Mouse (Mus musculus) liver, adult 2 months (tissue): Measurements from ENCODE around the gene Dapk2. TPM values are rescaled to one million over a fixed set of nuclear protein-coding genes. Genes with fewer than 3 reads are reported as not detected.

Experiments used
- DNase-seq: peaks from one replicate; pipeline ENCODE4 v3.0.0-alpha.2; 2011; ENCODE audit warnings: low read depth, low spot score; ENCODE audit errors: extremely low read depth
- H3K27ac ChIP-seq: fragments of 200-500 bp; replicated peaks from 2 replicates; pipeline ENCODE4 v1.5.1; 2012; ENCODE audit warnings: low read depth, mild to moderate bottlenecking, control low read depth, inconsistent platforms, low read length; ENCODE audit not compliant: insufficient read depth
- H3K27me3 ChIP-seq: fragments of 200-500 bp; 2 replicates; pipeline ENCODE4 v1.6.1; 2012; ENCODE audit warnings: mild to moderate bottlenecking, moderate library complexity, low read length, inconsistent platforms; ENCODE audit not compliant: control insufficient read depth, insufficient read depth
- H3K36me3 ChIP-seq: fragments of 200-500 bp; 2 replicates; pipeline ENCODE4 v1.6.1; 2012; ENCODE audit warnings: low read length, inconsistent platforms; ENCODE audit not compliant: control insufficient read depth, insufficient read depth
- H3K4me1 ChIP-seq: fragments of 200-500 bp; 2 replicates; pipeline ENCODE4 v1.6.1; 2011; ENCODE audit warnings: low read length; ENCODE audit not compliant: control insufficient read depth, insufficient read depth
- H3K4me3 ChIP-seq: fragments of 200-500 bp; 2 replicates; pipeline ENCODE4 v1.5.1; 2011; ENCODE audit warnings: low read depth, mild to moderate bottlenecking, control low read depth, low read length, moderate library complexity; ENCODE audit not compliant: insufficient read depth
- H3K79me2 ChIP-seq: fragments of 200-500 bp; 2 replicates; pipeline ENCODE4 v1.6.1; 2012; ENCODE audit warnings: inconsistent platforms, mild to moderate bottlenecking, low read length, moderate library complexity; ENCODE audit not compliant: control insufficient read depth, insufficient read depth
- H3K9ac ChIP-seq: fragments of 200-500 bp; 2 replicates; pipeline ENCODE4 v1.6.1; 2012; ENCODE audit warnings: low read depth, mild to moderate bottlenecking, control low read depth, inconsistent platforms, low read length
- CTCF ChIP-seq: fragments of 200-500 bp; IDR thresholded peaks from 2 replicates; pipeline ENCODE4 v1.5.1; 2011; ENCODE audit warnings: low read depth, low read length, control low read depth
- POLR2A ChIP-seq: fragments of 200-500 bp; IDR thresholded peaks from 2 replicates; pipeline ENCODE4 v1.6.1; 2011; ENCODE audit warnings: low read length, control low read depth; ENCODE audit not compliant: insufficient read depth; ENCODE audit errors: extremely low read depth
- WGBS: fragments of 180-500 bp; shearing (Covaris S2); methylation state at CpG from one replicate; pipeline ENCODE4 v1.1.7; 2018; 5-methylcytosine and 5-hydroxymethylcytosine counted together
- polyA plus RNA-seq: library from polyadenylated mRNA; depleted of rRNA; stranded (reverse); fragments of >200 nt; gene quantifications from 2 replicates; pipeline ENCODE4 v1.2.3, GENCODE M21; 2012
- total RNA-seq: library from RNA; depleted of rRNA; stranded (reverse); fragments of >200 nt; gene quantifications from 2 replicates; pipeline ENCODE4 v1.2.3, GENCODE M21; 2014

Gene Dapk2
- total and polyA plus RNA-seq, 2 experiments, result 6.2 to 9.6 TPM

- no peak for TF ChIP-seq POLR2A
- TF ChIP-seq CTCF, result peak; percentile 12; the same call in 1 of the 2 replicates
- Histone ChIP-seq H3K9ac (no peak overlapping the region), H3K4me1 (peaks cover 31% of the 10 kb centered on the region), H3K36me3 (no peaks in the 10 kb centered on the region; the same call in 1 of the 2 replicates), H3K4me3 (no peak overlapping the region), H3K79me2 (peaks cover 33% of the 10 kb centered on the region; the same call in 1 of the 2 replicates), H3K27me3 (no peaks in the 10 kb centered on the region), H3K27ac (no peak overlapping the region)
- WGBS, result 97% methylated on average over 2 of the region's 2 CpGs
- DNase-seq, result no peak
Measured at GRCm38 (mm10) chr9:66160155-66160554, 2.1 kb downstream of the Dapk2 start.

GRCm38 (mm10) chr9:66162995-66163394, 5.0 kb downstream of the Dapk2 start:
- Histone ChIP-seq H3K36me3 (peaks cover 9% of the 10 kb centered on the region; the same call in 1 of the 2 replicates), H3K27me3 (no peaks in the 10 kb centered on the region), H3K4me1 (peaks cover 13% of the 10 kb centered on the region), H3K27ac (no peak overlapping the region), H3K79me2 (peaks cover 36% of the 10 kb centered on the region; the same call in 1 of the 2 replicates), H3K9ac (no peak overlapping the region), H3K4me3 (no peak overlapping the region)
- TF ChIP-seq CTCF, result peak; percentile 41; the same call in 1 of the 2 replicates
- TF ChIP-seq POLR2A, result no peak
- DNase-seq, result peak; percentile 68
- WGBS, result 32% methylated on average over 9 of the region's 9 CpGs

GRCm38 (mm10) chr9:66167222-66167621, 9.2 kb downstream of the Dapk2 start:
- no peak for TF ChIP-seq CTCF
- TF ChIP-seq POLR2A, result no peak
- Histone ChIP-seq H3K4me3 (no peak overlapping the region), H3K36me3 (peaks cover 15% of the 10 kb centered on the region; the same call in 1 of the 2 replicates), H3K27ac (no peak overlapping the region), H3K4me1 (peaks cover 7% of the 10 kb centered on the region), H3K27me3 (no peaks in the 10 kb centered on the region), H3K9ac (no peak overlapping the region), H3K79me2 (peaks cover 18% of the 10 kb centered on the region; the same call in 1 of the 2 replicates)
- WGBS, result 91% methylated on average over 5 of the region's 5 CpGs
- no peak for DNase-seq

- no peaks in the 10 kb centered on the region for H3K4me1 ChIP-seq
- H3K27me3 ChIP-seq, result no peaks in the 10 kb centered on the region
- H3K27ac ChIP-seq, result no peak overlapping the region
- H3K4me3 ChIP-seq, result no peak overlapping the region
- WGBS, result 81% methylated on average over 1 of the region's 1 CpGs
- peaks cover 18% of the 10 kb centered on the region; the same call in 1 of the 2 replicates for H3K79me2 ChIP-seq
- peaks cover 15% of the 10 kb centered on the region; the same call in 1 of the 2 replicates for H3K36me3 ChIP-seq
- no peak for DNase-seq
- H3K9ac ChIP-seq, result no peak overlapping the region
- no peak for TF ChIP-seq POLR2A
- no peak for TF ChIP-seq CTCF
Measured at GRCm38 (mm10) chr9:66168233-66168632, 10.2 kb downstream of the Dapk2 start.

- H3K27ac ChIP-seq, result no peak overlapping the region
- H3K4me1 ChIP-seq, result no peaks in the 10 kb centered on the region; the same call in 1 of the 2 replicates
- H3K79me2 ChIP-seq, result peaks cover 17% of the 10 kb centered on the region; the same call in 1 of the 2 replicates
- H3K27me3 ChIP-seq, result no peaks in the 10 kb centered on the region
- no peak for TF ChIP-seq POLR2A
- no peak overlapping the region for H3K4me3 ChIP-seq
- H3K9ac ChIP-seq, result no peak overlapping the region
- peaks cover 14% of the 10 kb centered on the region; the same call in 1 of the 2 replicates for H3K36me3 ChIP-seq
- no peak for DNase-seq
- WGBS, result 97% methylated on average over 5 of the region's 5 CpGs
Measured at GRCm38 (mm10) chr9:66170506-66170905, 12.5 kb downstream of the Dapk2 start.

- no peak overlapping the region for H3K4me3 ChIP-seq
- H3K79me2 ChIP-seq, result peaks cover 17% of the 10 kb centered on the region; the same call in 1 of the 2 replicates
- H3K9ac ChIP-seq, result no peak overlapping the region
- 90% methylated on average over 12 of the region's 12 CpGs for WGBS
- peaks cover 13% of the 10 kb centered on the region; the same call in 1 of the 2 replicates for H3K36me3 ChIP-seq
- H3K27me3 ChIP-seq, result no peaks in the 10 kb centered on the region
- TF ChIP-seq POLR2A (no peak), CTCF (no peak)
- H3K4me1 ChIP-seq, result no peaks in the 10 kb centered on the region; the same call in 1 of the 2 replicates
- no peak overlapping the region for H3K27ac ChIP-seq
- DNase-seq, result no peak
Measured at GRCm38 (mm10) chr9:66171275-66171921, 13.4 kb downstream of the Dapk2 start.
